Mouse (Mus musculus) bone marrow, adult 2 months (tissue): Measurements from ENCODE around the gene 2310033P09Rik.

Experiments used
- CTCF ChIP-seq: fragments of 200-500 bp; IDR thresholded peaks from 2 replicates; pipeline ENCODE4 v1.5.1; 2011; ENCODE audit warnings: low read length, control low read depth; ENCODE audit not compliant: control insufficient read depth, insufficient read depth
- POLR2A ChIP-seq: fragments of 200-500 bp; IDR thresholded peaks from 2 replicates; pipeline ENCODE4 v1.6.1; 2011; ENCODE audit warnings: low read depth, mild to moderate bottlenecking, control low read depth, low read length, borderline replicate concordance; ENCODE audit not compliant: control insufficient read depth

- TF ChIP-seq POLR2A: no peak
- TF ChIP-seq CTCF: no peak
Measured at GRCm38 (mm10) chr11:59241841-59242240, 33.7 kb downstream of the 2310033P09Rik start.
